Comparison of ENCODE assay signal across 8 mouse cellular contexts in the genomic region with DNA sequence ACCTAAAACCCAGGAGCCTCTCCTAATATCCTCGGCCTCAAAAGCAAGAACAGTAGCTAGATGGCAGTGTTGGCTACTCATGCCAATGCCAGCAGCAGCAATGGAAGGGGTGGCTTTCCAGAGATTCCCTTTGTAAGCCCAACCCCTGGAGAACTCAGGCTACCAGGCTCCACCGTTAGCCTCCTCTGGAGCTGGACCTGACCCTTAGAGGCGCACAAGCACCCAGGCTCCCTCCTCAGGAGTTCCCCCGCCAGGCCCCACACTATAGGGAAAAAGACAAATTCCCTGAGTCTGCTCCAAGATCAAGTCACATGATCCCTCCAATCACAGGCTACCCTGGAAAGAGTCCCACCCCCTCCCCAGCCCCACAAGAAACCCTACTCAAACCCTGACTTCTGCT. TPM values are rescaled to one million over a fixed set of nuclear protein-coding genes. Genes with fewer than 3 reads are reported as not detected.
DNase-seq lines count a peak whose midpoint lies in the region; ATAC-seq and TF ChIP-seq lines count a peak whose summit lies in the region.

No protein-coding gene starts in this region.

- ATAC-seq in hindbrain, embryonic 13.5 days (ENCODE audit: low FRiP score) = peak; percentile 47
- peak; percentile 61 for ATAC-seq in neural tube, embryonic 15.5 days (ENCODE audit: low FRiP score)

- peak; percentile 16 for DNase-seq in liver, adult 2 months (ENCODE audit: extremely low read depth, low read depth, low spot score)
- DNase-seq in liver = no peak
- DNase-seq in embryo, embryonic 10.5 days (ENCODE audit: low spot score) = peak; percentile 57
- DNase-seq in left cerebral cortex, postnatal 25 days (ENCODE audit: low spot score in 2 of 2) = peak; percentile 57 to 71
- no peak for DNase-seq in spleen, postnatal 10 days (ENCODE audit: low spot score in 2 of 2)
- no peak for DNase-seq in spleen, postnatal 14 days (ENCODE audit: low spot score in 2 of 2)

- no peak for TF ChIP-seq CTCF in liver, adult 2 months (IDR thresholded peaks at IDR 0.05; ENCODE audit: low read depth, low read length)

- H3K36me3 ChIP-seq in liver, adult 2 months (ENCODE audit: control insufficient read depth, insufficient read depth, low read length) = no peaks in the 10 kb centered on the region
- H3K36me3 ChIP-seq in hindbrain, embryonic 13.5 days = no peaks in the 10 kb centered on the region
- no peaks in the 10 kb centered on the region for H3K36me3 ChIP-seq in neural tube, embryonic 15.5 days

- no peak overlapping the region for H3K27ac ChIP-seq in liver, adult 2 months (replicated peaks; ENCODE audit: insufficient read depth, low read depth, low read length)
- H3K27ac ChIP-seq in hindbrain, embryonic 13.5 days = no peak overlapping the region
- H3K27ac ChIP-seq in neural tube, embryonic 15.5 days (replicated peaks) = no peak overlapping the region

- H3K9me3 ChIP-seq in hindbrain, embryonic 13.5 days = no peaks in the 10 kb centered on the region
- no peaks in the 10 kb centered on the region for H3K9me3 ChIP-seq in neural tube, embryonic 15.5 days (replicated peaks)

- H3K27me3 ChIP-seq in liver, adult 2 months (ENCODE audit: control insufficient read depth, insufficient read depth, low read length) = no peaks in the 10 kb centered on the region
- no peaks in the 10 kb centered on the region for H3K27me3 ChIP-seq in hindbrain, embryonic 13.5 days
- no peaks in the 10 kb centered on the region for H3K27me3 ChIP-seq in neural tube, embryonic 15.5 days (replicated peaks)

- peaks cover 5% of the 10 kb centered on the region; the same call in 1 of the 2 replicates for H3K4me1 ChIP-seq in liver, adult 2 months (ENCODE audit: control insufficient read depth, insufficient read depth, low read length)
- peaks cover 8% of the 10 kb centered on the region; the same call in 1 of the 2 replicates for H3K4me1 ChIP-seq in hindbrain, embryonic 13.5 days (replicated peaks)
- no peaks in the 10 kb centered on the region for H3K4me1 ChIP-seq in neural tube, embryonic 15.5 days

- no peak overlapping the region for H3K4me3 ChIP-seq in liver, adult 2 months (ENCODE audit: insufficient read depth, low read depth, low read length)
- no peak overlapping the region for H3K4me3 ChIP-seq in hindbrain, embryonic 13.5 days
- no peak overlapping the region; the same call in 1 of the 2 replicates for H3K4me3 ChIP-seq in neural tube, embryonic 15.5 days (replicated peaks)

- no peak overlapping the region for H3K9ac ChIP-seq in liver, adult 2 months (ENCODE audit: low read depth, low read length)
- H3K9ac ChIP-seq in hindbrain, embryonic 13.5 days = 0 out of 2 replicates have a peak overlapping the region, but pooled peaks have one; percentile 24
- H3K9ac ChIP-seq in neural tube, embryonic 15.5 days (replicated peaks) = no peak overlapping the region

- WGBS in liver, adult 2 months = 39% methylated on average over 4 of the region's 4 CpGs
- WGBS in hindbrain, embryonic 13.5 days = 15% methylated on average over 4 of the region's 4 CpGs
- WGBS in neural tube, embryonic 15.5 days = 15% methylated on average over 4 of the region's 4 CpGs

- intact Hi-C loops in left cerebral cortex, postnatal 25 days (cut with DNase I) = loop anchor here (2.0 to 5.0 kb wide), 3 partner anchors 63 to 172 kb away; a partner anchor contains a TSS

- TF ChIP-seq POLR2A in liver, adult 2 months (IDR thresholded peaks at IDR 0.05; ENCODE audit: extremely low read depth, insufficient read depth, low read length) = no peak

- peak overlapping the region; percentile 28 for H3K4me2 ChIP-seq in hindbrain, embryonic 13.5 days
- peak overlapping the region; percentile 47 for H3K4me2 ChIP-seq in neural tube, embryonic 15.5 days

- no peaks in the 10 kb centered on the region for H3K79me2 ChIP-seq in liver, adult 2 months (ENCODE audit: control insufficient read depth, insufficient read depth, low read length)

RNA-seq across cellular contexts. Expression of a gene that starts 10.9 kb away (rescaled TPM):
- total RNA-seq in liver, adult 2 months (2014; rRNA removed) = not detected in 2 replicates
- polyA plus RNA-seq in liver, adult 2 months (2012; rRNA removed) = 0.22 TPM in 1 of 2 replicates, not detected in the other
- 0.56 and 0.57 TPM in 2 replicates for polyA plus RNA-seq in hindbrain, embryonic 13.5 days (2015; fragmentation: Nextera tagmentation; extraction: Ambion mirVana)
- total RNA-seq in left cerebral cortex, postnatal 25 days (2021) = 1 to 10 TPM; 1.0 to 1.6 TPM
- 0.42 and 2.1 TPM in 2 replicates for polyA plus RNA-seq in neural tube, embryonic 15.5 days (2015; fragmentation: Nextera tagmentation; extraction: Ambion mirVana)

Comparison
In these comparisons a context has a peak if more than half of its experiments do, and no peak if none do; other contexts are left out.
1. DNase-seq: peak in liver, adult 2 months (single experiment), embryo, embryonic 10.5 days (single experiment) and left cerebral cortex, postnatal 25 days (2 of 2); none in liver (single experiment), spleen, postnatal 10 days (0 of 2) and spleen, postnatal 14 days (0 of 2).